Mouse (Mus musculus) MEL (cell line): ENCODE data around the gene Bloc1s5. TPM values are rescaled to one million over a fixed set of nuclear protein-coding genes. Genes with fewer than 3 reads are reported as not detected.

Experiments used
- DNase-seq: peaks from one replicate; pipeline ENCODE4 v3.0.0; 2011; ENCODE audit warnings: low read depth, low spot score
- H3K27ac ChIP-seq: 2 replicates; pipeline ENCODE4 v1.5.1; 2012; ENCODE audit warnings: low read depth, mild to moderate bottlenecking, control low read depth, low read length, moderate library complexity; ENCODE audit not compliant: control insufficient read depth
- H3K27me3 ChIP-seq, 2 experiments: fragments of 150-350 bp in 1 of 2; sonication (generic) in 1 of 2; 2 replicates each; pipeline ENCODE4 v1.6.1; 2012; ENCODE audit warnings: low read length in 2 of 2, mild to moderate bottlenecking in 2 of 2, improper control_type of control experiment in 1 of 2, moderate library complexity in 1 of 2; ENCODE audit not compliant: insufficient read depth in 2 of 2, control insufficient read depth in 1 of 2
- H3K36me3 ChIP-seq, 2 experiments: 2 replicates each; pipeline ENCODE4 v1.6.1; 2012 to 2014; ENCODE audit warnings: low read length in 2 of 2, improper control_type of control experiment in 1 of 2, inconsistent platforms in 1 of 2, mild to moderate bottlenecking in 1 of 2; ENCODE audit not compliant: insufficient read depth in 2 of 2, control insufficient read depth in 1 of 2
- H3K4me1 ChIP-seq, 2 experiments: fragments of 150-350 bp in 1 of 2; sonication (generic) in 1 of 2; 2 replicates each; pipeline ENCODE4 v1.6.1; 2012; ENCODE audit warnings: low read length in 2 of 2, improper control_type of control experiment in 1 of 2, mild to moderate bottlenecking in 1 of 2; ENCODE audit not compliant: insufficient read depth in 2 of 2, control insufficient read depth in 1 of 2
- H3K4me3 ChIP-seq, 2 experiments: fragments of 150-350 bp in 1 of 2; sonication (generic) in 1 of 2; 2 replicates each; pipeline ENCODE4 v1.5.1; 2012; ENCODE audit warnings: low read depth in 2 of 2, low read length in 2 of 2, mild to moderate bottlenecking in 2 of 2, moderate library complexity in 2 of 2, control low read depth in 1 of 2, improper control_type of control experiment in 1 of 2; ENCODE audit not compliant: control insufficient read depth in 1 of 2, insufficient read depth in 1 of 2
- H3K79me2 ChIP-seq: 2 replicates; pipeline ENCODE4 v1.6.1; 2012; ENCODE audit warnings: mild to moderate bottlenecking, low read length, moderate library complexity; ENCODE audit not compliant: control insufficient read depth, poor library complexity, insufficient read depth
- H3K9ac ChIP-seq: 2 replicates; pipeline ENCODE4 v1.6.1; 2012; ENCODE audit warnings: low read depth, mild to moderate bottlenecking, control low read depth, low read length, moderate library complexity; ENCODE audit not compliant: control insufficient read depth, poor library complexity, severe bottlenecking
- H3K9me3 ChIP-seq: fragments of 150-350 bp; sonication (generic); replicated peaks from 2 replicates; pipeline ENCODE4 v1.6.1; 2012; ENCODE audit warnings: mild to moderate bottlenecking, low read length, improper control_type of control experiment, moderate library complexity; ENCODE audit not compliant: insufficient read depth
- BHLHE40 ChIP-seq: IDR thresholded peaks from 2 replicates; pipeline ENCODE4 v1.6.1; 2012; ENCODE audit warnings: low read depth, mild to moderate bottlenecking, inconsistent platforms, low read length, improper control_type of control experiment, borderline replicate concordance
- CHD1 ChIP-seq: IDR thresholded peaks from 2 replicates; pipeline ENCODE4 v1.6.1; 2012; ENCODE audit warnings: low read depth, mild to moderate bottlenecking, inconsistent platforms, low read length, improper control_type of control experiment
- E2F4 ChIP-seq: IDR thresholded peaks from 2 replicates; pipeline ENCODE4 v1.6.1; 2011; ENCODE audit warnings: low read depth, low read length, improper control_type of control experiment, borderline replicate concordance
- ELF1 ChIP-seq: IDR thresholded peaks from 2 replicates; pipeline ENCODE4 v1.6.1; 2014; ENCODE audit warnings: low read depth, mild to moderate bottlenecking, inconsistent platforms, low read length, improper control_type of control experiment, moderate library complexity
- GABPA ChIP-seq: IDR thresholded peaks from 2 replicates; pipeline ENCODE4 v1.6.1; 2012; ENCODE audit warnings: low read depth, mild to moderate bottlenecking, inconsistent platforms, low read length, improper control_type of control experiment, moderate library complexity
- KAT2A ChIP-seq: conservative IDR thresholded peaks from 2 replicates; pipeline ENCODE4 v1.6.1; 2012; ENCODE audit warnings: low read depth, low read length, improper control_type of control experiment, inconsistent platforms
- MAZ ChIP-seq: IDR thresholded peaks from 2 replicates; pipeline ENCODE4 v1.6.1; 2012; ENCODE audit warnings: low read depth, mild to moderate bottlenecking, inconsistent platforms, low read length, improper control_type of control experiment
- MYB ChIP-seq: IDR thresholded peaks from 2 replicates; pipeline ENCODE4 v1.6.1; 2011; ENCODE audit warnings: mild to moderate bottlenecking, low read depth, low read length, improper control_type of control experiment
- NELFE ChIP-seq: IDR thresholded peaks from 2 replicates; pipeline ENCODE4 v1.6.1; 2011; ENCODE audit warnings: low read depth, low read length, improper control_type of control experiment
- NRF1 ChIP-seq: IDR thresholded peaks from 2 replicates; pipeline ENCODE4 v1.6.1; 2014; ENCODE audit warnings: low read depth, mild to moderate bottlenecking, inconsistent platforms, low read length, improper control_type of control experiment, moderate library complexity; ENCODE audit not compliant: poor library complexity, insufficient read depth, severe bottlenecking
- POLR2AphosphoS2 ChIP-seq: IDR thresholded peaks from 2 replicates; pipeline ENCODE4 v1.6.1; 2011; ENCODE audit warnings: low read length, improper control_type of control experiment
- RCOR1 ChIP-seq: IDR thresholded peaks from 2 replicates; pipeline ENCODE4 v1.6.1; 2012; ENCODE audit warnings: low read depth, mild to moderate bottlenecking, inconsistent platforms, low read length, improper control_type of control experiment
- SIN3A ChIP-seq: IDR thresholded peaks from 2 replicates; pipeline ENCODE4 v1.6.1; 2012; ENCODE audit warnings: low read length, improper control_type of control experiment, inconsistent platforms
- TAL1 ChIP-seq: IDR thresholded peaks from 2 replicates; pipeline ENCODE4 v1.6.1; 2012; ENCODE audit warnings: mild to moderate bottlenecking, inconsistent platforms, low read length, moderate library complexity, mixed read lengths
- TBP ChIP-seq: IDR thresholded peaks from 2 replicates; pipeline ENCODE4 v1.8.0; 2011; ENCODE audit warnings: low read depth, low read length, improper control_type of control experiment
- TCF12 ChIP-seq: IDR thresholded peaks from 2 replicates; pipeline ENCODE4 v1.6.1; 2014; ENCODE audit warnings: low read depth, mild to moderate bottlenecking, inconsistent platforms, low read length, improper control_type of control experiment, moderate library complexity
- ZNF384 ChIP-seq: IDR thresholded peaks from 2 replicates; pipeline ENCODE4 v1.6.1; 2012; ENCODE audit warnings: low read depth, mild to moderate bottlenecking, inconsistent platforms, low read length, improper control_type of control experiment
- polyA plus RNA-seq, 2 experiments: library from polyadenylated mRNA; stranded (reverse) in 1 of 2; unstranded in 1 of 2; fragments of >175 nt in 1 of 2; fragments of >200 nt in 1 of 2; gene quantifications; 2 replicates each; pipeline versions ENCODE4 v1.2.1 to v1.2.4; 2012; ENCODE audit warnings: low replicate concordance in 2 of 2, low read depth in 1 of 2; ENCODE audit not compliant: insufficient read length in 2 of 2, insufficient read depth in 1 of 2, missing spikeins in 1 of 2
- total RNA-seq: library from RNA; depleted of rRNA; stranded (reverse); fragments of 300-350 nt; gene quantifications from 2 replicates; pipeline ENCODE4 v1.2.3, GENCODE M21; 2012

Gene Bloc1s5
- total and polyA plus RNA-seq, 3 experiments = 12.3 to 16.2 TPM; not detected in 1

- Histone ChIP-seq H3K79me2 (no peaks in the 10 kb centered on the region), H3K4me1 (no peaks in the 10 kb centered on the region), H3K9ac (no peak overlapping the region), H3K36me3 (no peaks in the 10 kb centered on the region), H3K4me3 (no peak overlapping the region), H3K27ac (no peak overlapping the region), H3K9me3 (no peaks in the 10 kb centered on the region), H3K27me3 (0 out of 4 replicates have a peak, but pooled peaks cover 0 to 1% of the 10 kb centered on the region in 2 experiments)
- DNase-seq = no peak
- TF ChIP-seq POLR2AphosphoS2 = no peak
- no peak for TF ChIP-seq NRF1
Observed at GRCm38 (mm10) chr13:38587350-38587749, 47.6 kb downstream of the Bloc1s5 start.

- no peak for TF ChIP-seq RCOR1
- TF ChIP-seq E2F4 = no peak
- no peak for TF ChIP-seq KAT2A
- no peak for TF ChIP-seq MYB
- no peak for TF ChIP-seq TAL1
- no peak for TF ChIP-seq NELFE
- TF ChIP-seq TBP = no peak
- TF ChIP-seq CHD1 = no peak
- no peak for TF ChIP-seq BHLHE40
- no peak for TF ChIP-seq SIN3A
- no peaks in the 10 kb centered on the region for H3K79me2 ChIP-seq
Observed at GRCm38 (mm10) chr13:38586451-38586850, 48.5 kb downstream of the Bloc1s5 start.

GRCm38 (mm10) chr13:38582768-38583167 lies 52.1 kb downstream of the Bloc1s5 start:
- Histone ChIP-seq H3K4me1 (no peaks in the 10 kb centered on the region), H3K9ac (no peak overlapping the region), H3K79me2 (no peaks in the 10 kb centered on the region), H3K4me3 (no peak overlapping the region), H3K27ac (no peak overlapping the region), H3K27me3 (peaks cover 0 to 1% of the 10 kb centered on the region in 2 experiments; a peak in 1 of 4 replicates), H3K36me3 (no peaks in the 10 kb centered on the region), H3K9me3 (no peaks in the 10 kb centered on the region)
- no peak for DNase-seq
- TF ChIP-seq ELF1 (no peak), NRF1 (no peak), MAZ (no peak), GABPA (no peak), ZNF384 (no peak), TCF12 (no peak)

More at GRCm38 (mm10) chr13:38586451-38586850, 48.5 kb downstream of the Bloc1s5 start:
- H3K4me1 ChIP-seq = no peaks in the 10 kb centered on the region
- H3K9ac ChIP-seq = no peak overlapping the region
- 0 out of 4 replicates have a peak, but pooled peaks cover 0 to 1% of the 10 kb centered on the region in 2 experiments for H3K27me3 ChIP-seq
- H3K27ac ChIP-seq = no peak overlapping the region
- no peaks in the 10 kb centered on the region for H3K9me3 ChIP-seq
- DNase-seq = no peak
- no peak overlapping the region for H3K4me3 ChIP-seq
- no peaks in the 10 kb centered on the region for H3K36me3 ChIP-seq
